Mouse (Mus musculus) cerebellum, adult 9-11 months (tissue): ENCODE measurements around the gene Ston1.

ENCODE experiments used
- DNase-seq: peaks from one replicate; pipeline ENCODE4 v3.0.0; 2022

The Ston1 gene

GRCm38 (mm10) chr17:88696656-88697333 is 99.3 kb downstream of the Ston1 start:
- DNase-seq = no peak

- DNase-seq = no peak
Observed at GRCm38 (mm10) chr17:88700901-88701300, 103.4 kb downstream of the Ston1 start.

GRCm38 (mm10) chr17:88702345-88702744 is 104.9 kb downstream of the Ston1 start:
- DNase-seq = no peak

- no peak for DNase-seq
Observed at GRCm38 (mm10) chr17:88703112-88703511, 105.6 kb downstream of the Ston1 start.

GRCm38 (mm10) chr17:88706231-88706649 is 108.8 kb downstream of the Ston1 start:
- DNase-seq = no peak
